Mouse (Mus musculus) kidney, postnatal 4 days (tissue): ENCODE data around the gene Mrps35.

Source experiments
- DNase-seq, 2 experiments: peaks; one replicate each; pipeline ENCODE4 v3.0.0; 2021; ENCODE audit warnings: mixed read lengths in 2 of 2

Mrps35 gene

GRCm38 (mm10) chr6:147090191-147090590, 47.6 kb downstream of the Mrps35 start:
- no peak for DNase-seq

DNA sequence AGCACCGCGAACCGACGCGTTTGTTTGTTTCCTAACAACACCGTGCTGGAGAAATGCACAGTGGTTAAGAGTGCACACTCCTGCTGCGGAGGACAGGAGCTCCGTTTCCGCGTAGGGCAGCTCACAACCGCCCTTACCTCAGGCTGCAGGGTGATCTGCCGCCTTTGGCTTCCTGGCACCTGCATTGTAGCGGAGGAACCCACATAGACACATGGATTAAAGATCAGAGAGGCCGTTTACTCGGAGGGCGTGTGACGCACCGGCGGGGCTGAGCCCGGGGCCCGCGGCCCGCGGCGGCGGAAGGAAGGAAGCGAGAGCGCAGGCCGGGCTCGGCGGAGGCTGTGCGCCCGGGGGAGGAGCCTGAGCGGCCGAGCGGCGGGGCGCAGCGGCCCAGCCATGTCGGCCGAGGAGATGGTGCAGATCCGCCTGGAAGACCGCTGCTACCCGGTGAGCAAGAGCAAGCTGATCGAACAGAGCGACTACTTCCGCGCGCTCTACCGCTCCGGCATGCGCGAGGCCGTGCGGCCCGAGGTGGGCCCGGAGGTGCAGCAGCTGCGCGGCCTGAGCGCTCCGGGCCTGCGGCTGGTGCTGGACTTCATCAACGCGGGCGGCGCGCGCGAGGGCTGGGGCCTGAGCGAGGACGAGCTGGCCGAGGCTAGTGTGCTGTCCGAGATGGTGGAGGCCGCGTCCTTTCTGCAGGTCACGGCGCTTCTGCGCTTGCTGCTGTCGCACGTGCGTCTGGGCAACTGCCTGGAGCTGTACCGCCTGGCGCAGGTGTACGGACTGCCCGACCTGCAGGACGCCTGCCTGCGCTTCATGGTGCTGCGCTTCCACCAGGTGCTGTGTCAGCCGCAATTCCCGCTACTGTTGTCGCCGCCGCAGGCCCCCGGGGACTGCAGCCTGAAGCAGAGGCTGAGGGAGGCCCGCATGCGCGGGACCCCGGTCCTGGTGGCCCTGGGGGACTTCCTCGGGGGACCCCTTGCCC, 48.9 kb downstream of the Mrps35 start, which contains the start of gene Klhl42:
Gene Klhl42, plus strand, starts transcription at position 244 of the 985 bp plus-strand sequence.
- DNase-seq = peak; percentile 81 to 88

- peak; percentile 48 to 67 for DNase-seq
These were observed 49.6 kb downstream of the Mrps35 start for GRCm38 (mm10) chr6:147092136-147092535.

DNA sequence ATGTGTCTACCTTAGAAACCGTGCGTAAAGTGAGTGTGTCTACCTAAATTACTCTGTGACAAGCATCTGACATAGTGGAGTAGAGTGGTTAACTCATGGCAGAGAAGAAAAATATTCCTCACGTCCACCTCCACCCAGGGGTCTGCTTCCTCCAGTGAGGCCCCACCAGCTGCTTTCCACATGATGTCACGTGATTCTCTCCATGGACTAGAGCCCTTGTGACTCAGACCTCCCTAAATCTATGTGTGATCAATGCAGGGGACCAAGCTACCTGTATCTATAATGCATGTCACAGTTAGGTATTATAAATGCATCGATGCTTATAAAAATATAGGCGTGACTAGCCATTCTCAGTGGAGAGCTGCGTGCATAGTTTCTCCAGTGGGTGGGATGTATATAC, 52.2 kb downstream of the Mrps35 start:
- DNase-seq = no peak

DNA sequence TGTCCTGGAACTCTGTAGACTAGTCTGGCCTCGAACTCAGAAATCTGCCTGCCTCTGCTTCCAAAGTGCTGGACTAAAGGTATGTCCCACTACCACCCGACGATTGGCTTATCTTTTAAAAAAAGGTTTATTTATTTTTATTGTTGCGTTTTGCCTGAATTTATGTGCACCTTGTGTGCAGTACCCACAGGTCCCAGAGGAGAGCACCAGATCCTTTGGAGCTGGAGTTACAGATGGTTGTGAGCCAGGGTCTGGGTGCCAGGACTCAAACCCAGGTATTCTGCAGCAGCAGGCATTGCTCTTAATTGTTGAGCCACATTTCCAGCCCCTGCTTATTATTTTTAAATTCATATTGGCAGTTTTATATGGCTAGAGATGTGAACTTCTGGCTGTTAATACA, 53.5 kb downstream of the Mrps35 start:
- no peak for DNase-seq

DNA sequence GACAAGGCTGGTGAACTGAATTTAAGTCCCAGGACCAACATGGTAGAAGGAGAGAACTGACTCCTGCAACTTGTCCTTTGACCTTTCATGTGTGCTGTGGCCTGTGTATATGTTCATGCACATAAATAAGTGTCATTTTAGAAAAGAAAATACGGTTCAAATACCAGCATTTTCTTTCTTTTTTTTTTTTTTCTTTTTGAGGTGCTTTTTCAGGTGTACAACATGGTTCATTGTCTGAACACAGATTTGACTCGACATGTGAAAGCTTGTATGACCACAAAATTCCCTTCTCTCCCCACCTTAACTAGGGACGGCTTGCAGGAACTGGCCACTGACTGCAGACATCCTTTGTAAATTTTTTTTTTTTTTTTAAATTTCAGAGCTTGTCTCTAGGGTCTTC, 54.4 kb downstream of the Mrps35 start:
- DNase-seq = no peak

- DNase-seq = no peak
These were observed 54.9 kb downstream of the Mrps35 start for GRCm38 (mm10) chr6:147097346-147097929.

DNA sequence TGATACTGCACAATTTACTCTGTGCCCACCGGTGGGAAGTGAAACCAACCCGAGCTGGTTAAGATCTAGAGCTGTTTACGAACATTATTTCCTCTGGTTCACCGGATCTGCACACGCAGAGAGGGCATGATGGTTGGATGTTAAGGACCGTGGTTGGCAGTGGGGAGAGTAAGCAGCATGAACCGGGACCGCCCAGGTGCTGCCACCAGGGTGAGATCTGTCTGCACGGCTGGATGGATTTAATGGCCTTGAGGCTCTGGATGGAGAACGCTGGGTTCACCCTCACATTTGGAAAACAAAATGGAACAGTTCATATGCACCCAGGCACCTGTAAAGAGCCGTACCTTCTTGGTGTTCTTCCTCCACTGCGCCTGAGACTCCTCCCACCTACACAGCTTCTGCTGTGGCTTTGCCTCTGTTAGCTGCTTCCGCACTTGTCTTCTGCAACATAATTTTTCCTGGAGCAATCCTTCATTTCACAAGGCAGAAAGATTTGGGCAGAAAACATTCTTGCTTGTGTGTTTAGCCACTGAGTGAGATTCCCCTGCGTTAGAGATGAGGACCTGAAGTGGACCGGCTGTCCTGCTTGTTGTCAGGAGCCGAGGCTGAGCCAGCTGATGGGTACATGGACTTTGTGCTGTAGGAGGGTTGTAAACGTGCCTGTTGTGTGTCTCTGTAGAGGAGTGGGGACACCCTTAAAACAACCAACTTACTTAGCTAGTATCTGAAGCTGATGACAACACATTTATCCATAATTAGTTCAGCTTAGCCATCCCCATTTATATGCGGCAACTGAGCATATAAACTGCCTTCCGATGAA, 57.1 kb downstream of the Mrps35 start:
- DNase-seq = peak; percentile 31 to 56

DNA sequence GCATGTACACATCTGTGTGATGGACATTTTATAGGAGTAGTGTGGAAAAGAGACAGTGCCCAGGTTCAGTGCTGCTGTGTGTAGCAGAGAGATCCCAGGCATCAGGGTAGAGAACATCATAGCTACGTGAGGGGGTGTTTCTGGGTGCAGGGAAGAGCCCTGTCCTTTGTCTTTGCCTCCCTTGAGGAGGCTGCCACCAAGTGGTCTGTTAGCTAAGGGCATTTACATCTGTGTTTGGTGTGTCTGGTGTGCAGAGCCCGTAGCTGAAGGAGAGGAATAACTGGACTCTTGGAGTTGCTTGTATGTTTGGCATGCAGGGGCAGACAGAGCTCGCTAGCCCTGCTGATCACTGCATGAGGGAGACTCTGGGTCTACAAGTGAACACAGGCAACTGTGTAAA, 59.7 kb downstream of the Mrps35 start:
- DNase-seq = no peak

DNA sequence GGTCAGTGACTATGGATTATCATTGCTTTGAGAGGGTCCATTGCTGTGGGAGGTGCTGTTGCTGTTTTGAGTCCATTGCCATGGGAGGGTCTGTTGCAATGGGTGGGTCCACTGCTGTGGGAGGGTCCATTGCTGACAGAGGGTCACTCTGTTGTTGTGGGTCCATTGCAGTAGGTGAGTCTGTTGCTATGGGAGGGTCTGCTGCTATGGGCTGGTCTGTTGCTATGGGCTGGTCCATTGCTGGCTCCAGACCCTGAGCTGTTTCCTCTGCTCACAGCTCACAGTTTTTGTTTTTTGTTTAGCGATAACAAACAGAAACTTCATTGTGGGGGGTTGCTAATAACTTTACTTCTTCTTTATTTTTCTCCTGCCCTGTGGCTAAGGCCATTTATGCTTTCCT, 63.0 kb downstream of the Mrps35 start:
- no peak for DNase-seq

DNA sequence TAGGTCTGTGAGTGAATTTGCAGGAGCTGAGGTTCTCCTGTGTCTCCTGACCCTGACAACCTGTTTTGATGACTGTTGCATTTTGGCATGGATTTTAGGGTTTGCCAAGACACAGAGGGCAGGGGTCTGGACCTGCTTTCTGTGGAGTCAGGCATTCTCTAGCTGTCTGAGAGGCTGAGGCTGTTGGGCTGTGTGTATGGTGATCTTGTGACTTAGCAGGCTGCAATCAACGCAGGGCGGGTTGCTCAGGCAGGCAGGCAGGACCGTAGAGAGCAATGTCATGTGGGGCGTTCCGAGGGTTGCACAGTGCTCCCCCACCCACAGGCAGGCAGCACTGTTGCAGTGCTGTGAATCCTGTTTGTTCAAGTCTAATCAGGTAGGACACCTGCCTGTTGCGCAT, 64.2 kb downstream of the Mrps35 start:
- DNase-seq = no peak

- no peak for DNase-seq
These were observed 66.7 kb downstream of the Mrps35 start for GRCm38 (mm10) chr6:147109283-147109682.

- peak; percentile 93 for DNase-seq
These were observed 74.0 kb downstream of the Mrps35 start for GRCm38 (mm10) chr6:147116579-147116978.

DNA sequence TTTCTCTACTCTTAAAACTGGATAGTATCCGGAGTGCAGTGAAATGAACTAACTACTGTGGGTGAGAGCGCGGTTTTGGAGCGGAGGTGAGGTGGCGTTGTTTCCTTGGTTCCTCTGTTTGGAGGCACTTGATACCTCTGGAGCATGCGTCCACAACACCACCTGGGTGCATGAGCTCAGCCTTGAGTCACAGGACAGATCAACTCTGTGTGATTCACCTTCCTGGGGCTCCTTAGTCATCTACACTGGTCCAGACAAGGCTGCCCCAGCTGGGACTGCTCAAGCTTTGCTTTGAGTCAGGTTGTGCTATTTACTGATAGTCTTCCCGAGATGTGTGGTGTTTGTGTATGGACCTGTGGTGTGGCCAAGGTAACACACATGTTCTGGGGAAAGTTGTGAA, 75.2 kb downstream of the Mrps35 start:
- no peak for DNase-seq

DNA sequence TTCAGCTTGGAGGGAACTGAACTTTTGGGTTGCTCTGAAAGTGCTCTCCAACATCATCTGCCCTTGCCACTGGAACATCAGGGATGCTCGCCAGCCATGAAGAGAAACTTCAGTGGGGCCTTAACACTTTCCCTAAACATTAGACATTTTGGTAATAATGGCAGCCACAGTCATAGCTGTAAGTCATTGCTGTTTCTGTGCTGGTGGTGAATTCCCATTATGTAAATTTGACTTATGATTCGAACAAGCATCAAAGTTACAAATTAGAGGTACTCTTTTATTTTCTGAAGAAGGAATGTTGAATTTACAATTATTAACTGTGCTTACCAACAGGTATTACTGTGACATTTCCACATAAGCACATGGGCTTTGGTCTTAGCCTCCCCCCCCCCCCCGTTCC, 75.6 kb downstream of the Mrps35 start:
- no peak for DNase-seq

- DNase-seq = no peak
These were observed 78.8 kb downstream of the Mrps35 start for GRCm38 (mm10) chr6:147121320-147121719.
